Mouse (Mus musculus) cerebral cortex, adult 2 months (tissue): ENCODE measurements around the gene Cby1.

Experiments
- WGBS: fragments of 180-500 bp; shearing (Covaris S2); methylation state at CpG from one replicate; pipeline ENCODE4 v1.1.7; 2018; 5-methylcytosine and 5-hydroxymethylcytosine counted together

The Cby1 gene

DNA sequence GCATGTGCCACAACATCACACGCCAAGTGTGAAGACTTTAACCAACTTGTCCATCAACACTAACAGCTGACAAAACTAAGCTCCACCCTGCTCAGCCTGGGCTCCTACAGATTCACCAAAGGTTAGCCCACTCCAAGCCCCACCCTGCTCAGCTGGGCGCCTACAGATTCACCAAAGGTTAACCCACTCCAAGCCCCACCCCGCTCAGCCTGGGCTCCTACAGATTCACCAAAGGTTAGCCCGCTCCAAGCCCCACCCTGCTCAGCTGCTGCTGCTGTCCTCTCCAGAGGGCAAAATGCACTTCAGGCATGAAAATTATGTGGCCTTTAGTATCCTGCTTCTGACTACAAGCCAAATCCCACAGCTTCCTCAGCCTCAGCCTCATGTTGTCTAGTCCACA is 23.0 kb downstream of the Cby1 start:
- 85% methylated on average over 4 of the region's 4 CpGs for WGBS

DNA sequence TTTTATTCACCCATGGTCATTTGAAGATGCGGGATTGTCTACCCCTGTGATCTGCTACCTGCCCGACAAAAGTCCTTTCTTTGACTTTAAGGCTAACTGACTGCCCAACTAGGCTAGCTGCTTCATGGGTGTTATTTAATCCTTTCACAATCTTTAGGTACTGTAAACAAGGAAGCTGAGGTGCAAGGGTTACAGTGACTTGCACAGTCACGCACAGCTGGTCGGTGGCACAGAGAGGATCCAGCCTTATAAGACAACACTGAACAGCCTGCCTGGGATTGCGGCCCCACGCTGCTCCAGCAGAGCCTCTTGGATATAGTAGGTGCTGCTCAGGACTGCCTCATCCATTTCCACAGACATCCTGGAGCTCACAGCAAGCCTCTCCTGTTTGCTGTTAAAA is 24.1 kb downstream of the Cby1 start:
- 55% methylated on average over 6 of the region's 6 CpGs for WGBS

DNA sequence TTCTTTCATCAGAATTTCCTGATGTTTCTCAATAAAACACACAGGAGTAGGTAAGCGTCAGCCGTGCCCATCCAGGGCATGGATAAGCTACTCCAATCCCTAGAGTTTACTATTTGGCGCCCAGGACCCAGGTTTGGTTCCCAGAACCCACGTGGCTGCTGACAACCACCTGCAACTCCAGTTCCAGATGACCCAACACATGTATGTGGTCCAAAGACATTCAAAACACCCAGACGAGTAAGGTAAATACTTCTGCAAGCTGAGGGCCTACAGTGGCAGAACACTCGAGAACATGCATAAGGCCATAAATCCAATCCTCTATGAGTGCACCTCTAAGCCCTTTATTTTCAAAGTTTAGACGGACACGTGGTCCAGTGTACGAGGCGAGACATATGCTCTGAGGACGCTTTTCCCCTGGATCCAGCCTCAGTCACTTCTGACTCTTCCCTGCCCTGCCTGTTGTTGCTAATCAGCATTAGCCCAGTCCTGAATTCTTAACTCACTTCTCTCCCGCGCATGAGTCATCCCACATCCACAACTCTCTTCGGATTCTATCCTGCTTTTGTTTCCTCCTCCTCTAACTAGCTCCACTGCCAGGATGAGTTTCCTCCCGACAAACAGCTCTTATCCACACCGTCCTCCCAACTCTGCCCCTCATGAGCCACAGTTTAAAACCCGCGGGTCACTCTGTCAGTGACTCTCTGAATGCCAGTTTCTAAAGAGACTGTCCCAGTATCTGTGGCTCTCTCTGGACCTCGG is 24.9 kb downstream of the Cby1 start:
- WGBS, result 42% methylated on average over 19 of the region's 19 CpGs

DNA sequence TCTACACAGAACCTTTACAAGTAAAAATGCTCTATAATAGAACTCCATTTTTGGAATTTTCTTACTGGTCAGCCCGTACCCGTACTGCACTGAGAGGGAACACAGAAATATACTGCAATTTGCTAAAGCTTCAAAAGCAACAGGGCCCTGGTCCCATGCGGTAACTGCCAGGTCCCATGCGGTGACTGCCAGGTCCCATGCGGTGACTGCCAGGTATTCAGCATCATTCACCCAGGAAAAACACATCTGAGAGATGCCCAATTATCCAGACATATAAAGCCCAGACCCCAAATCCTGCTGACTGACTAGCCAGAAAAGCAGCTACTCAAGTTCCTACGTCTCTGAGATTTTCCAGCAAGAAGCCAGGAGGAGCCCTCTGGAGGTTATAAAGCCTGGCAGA is 25.6 kb downstream of the Cby1 start:
- WGBS, result 30% methylated on average over 6 of the region's 6 CpGs

DNA sequence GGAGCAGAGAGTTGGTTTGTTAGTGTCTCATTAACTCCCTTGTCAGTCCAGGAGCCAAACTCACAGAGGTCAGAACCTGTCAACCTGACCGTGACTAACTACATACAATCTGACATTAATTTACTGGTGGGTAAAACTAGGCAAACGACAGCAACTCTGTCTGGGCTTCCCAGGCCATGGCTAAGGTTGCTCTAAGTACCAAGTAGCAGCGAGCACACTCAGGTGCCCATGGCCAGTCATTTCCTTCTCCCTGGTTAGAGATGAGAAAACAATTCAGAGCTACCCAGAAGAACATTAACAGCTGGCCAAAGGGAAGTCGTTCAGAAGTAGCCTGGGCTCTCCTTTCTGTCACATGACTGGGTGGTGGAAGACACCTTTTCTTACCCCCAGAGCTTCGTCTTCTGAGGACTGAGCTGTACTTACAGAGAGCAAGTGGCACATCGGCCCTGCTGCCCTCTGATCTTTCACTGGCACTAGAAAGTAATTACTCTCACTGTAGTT is 26.2 kb downstream of the Cby1 start:
- WGBS, result 18% methylated on average over 6 of the region's 6 CpGs

DNA sequence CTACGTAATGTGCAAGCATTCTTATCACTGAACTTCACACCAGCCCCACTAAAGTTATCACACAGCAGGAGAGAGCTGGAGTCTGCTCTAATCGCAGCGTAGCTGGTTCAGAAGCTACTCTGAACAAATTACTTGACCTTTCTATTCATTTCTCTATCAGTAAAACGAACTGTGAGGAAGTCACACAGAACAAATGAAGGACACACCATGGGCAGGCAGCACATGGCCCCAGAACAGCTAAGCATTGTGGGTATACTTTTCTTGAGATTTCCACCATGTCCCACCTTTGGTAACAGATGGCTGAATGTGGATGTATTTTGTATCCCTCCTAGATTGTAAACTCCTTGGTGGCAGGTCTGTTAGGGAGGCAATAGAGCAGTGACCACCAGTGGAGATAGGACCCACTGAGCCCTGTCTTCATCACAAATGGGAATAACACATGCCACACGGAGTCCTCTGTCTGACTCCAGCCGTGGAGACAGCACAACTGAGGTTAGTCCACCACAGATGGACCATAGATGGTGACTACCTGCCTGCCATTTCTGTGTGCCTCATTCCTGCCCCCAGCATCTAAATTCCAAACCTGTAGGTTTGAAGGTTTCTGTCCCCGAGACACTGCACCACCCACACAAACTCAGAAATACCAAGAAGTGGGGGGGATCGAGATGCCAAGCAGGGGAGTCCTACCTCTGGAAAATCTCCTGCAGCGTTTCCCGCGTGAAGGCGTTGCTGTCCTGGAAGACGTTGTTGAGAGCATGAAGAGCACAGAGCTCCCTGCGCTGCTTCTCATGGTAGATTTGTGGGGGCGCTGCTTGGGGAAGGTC is 27.3 kb downstream of the Cby1 start:
- 10% methylated on average over 15 of the region's 15 CpGs for WGBS

DNA sequence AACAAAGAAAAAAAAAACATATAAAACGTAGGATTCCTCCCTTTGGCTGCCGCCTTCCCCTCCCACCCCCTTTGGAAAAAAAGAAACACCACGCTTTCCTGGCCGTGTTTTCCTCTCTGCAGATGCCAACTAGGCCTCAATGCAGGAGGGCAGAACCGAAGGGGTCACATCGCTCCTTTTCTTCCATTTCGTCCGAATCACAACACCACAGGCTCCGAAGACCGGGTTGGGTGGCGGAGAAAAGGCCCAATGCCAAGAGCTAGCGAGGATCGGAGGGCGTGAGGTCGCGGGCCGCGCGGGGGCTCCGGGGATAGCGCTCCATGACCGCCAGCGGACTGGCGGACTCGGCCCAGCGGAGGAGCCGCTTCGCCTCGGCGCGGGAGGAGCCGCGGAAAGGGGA is 28.2 kb downstream of the Cby1 start:
- under 1% methylated on average over 33 of the region's 33 CpGs for WGBS

DNA sequence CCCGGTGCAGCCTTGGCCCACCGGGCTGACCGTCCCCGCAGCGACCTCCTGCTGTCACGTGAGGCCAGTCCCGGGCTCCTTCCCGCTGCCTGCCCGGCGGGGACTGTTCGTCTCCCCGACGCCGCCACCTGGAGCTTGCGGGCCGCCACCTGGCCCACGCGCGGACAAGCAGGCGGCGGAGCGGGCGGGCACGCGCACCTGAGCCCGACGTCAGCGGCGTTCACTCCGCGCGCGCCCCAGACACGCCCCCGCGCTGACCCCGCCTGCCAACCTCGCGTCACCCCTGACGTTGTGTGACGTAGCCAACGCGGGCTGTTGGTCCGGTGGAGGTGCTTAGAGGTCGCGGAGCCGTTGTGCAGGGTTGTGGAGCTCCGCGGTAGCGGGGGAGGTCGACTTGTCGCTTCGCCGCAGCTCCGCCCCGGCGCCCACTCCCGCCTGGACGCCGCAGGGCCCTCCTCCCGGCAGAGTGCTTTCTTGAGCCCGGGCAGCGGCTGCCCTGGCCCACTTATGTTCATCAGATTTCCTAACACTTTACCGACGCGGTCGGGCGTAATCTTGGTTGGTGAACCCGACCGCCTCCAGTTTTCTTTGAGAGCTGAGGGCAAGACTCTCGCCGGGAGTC is 28.8 kb downstream of the Cby1 start, which contains the start of gene Josd1:
TSS of gene Josd1 (minus strand) at position 274 of the 622 bp plus-strand sequence.
- under 1% methylated on average over 72 of the region's 72 CpGs for WGBS

DNA sequence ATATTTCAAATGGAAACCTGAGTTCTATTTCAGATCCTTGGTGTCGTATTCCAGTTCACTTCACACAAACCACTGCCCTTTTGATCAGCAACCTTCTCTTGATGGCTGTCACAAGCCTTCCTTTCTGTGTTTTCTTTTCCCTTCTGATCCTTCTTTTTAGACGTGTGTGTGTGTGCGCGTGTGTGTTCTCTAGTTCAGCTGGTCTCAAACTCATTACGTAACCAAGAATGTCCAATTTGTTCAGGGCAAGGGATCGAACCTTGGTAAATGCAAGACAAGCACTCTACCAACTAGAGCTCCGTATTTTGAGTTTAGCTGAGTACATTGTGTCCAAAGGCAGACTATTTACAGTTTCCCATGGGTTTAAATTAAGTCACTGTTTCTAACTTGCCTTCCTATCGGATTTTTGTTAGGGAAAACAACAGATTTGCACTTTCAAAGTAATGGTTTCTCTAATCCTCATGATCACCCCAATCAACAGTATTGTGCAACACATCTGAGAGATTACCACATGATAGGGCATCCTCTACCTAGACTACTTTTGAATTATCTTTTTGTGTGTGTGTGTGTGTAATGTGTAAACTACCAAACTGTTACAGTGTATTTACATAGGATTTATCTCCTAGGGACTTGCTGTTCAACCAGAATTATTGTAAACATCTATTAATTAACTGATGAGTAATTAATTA is 29.4 kb downstream of the Cby1 start:
- WGBS, result 5% methylated on average over 8 of the region's 8 CpGs

DNA sequence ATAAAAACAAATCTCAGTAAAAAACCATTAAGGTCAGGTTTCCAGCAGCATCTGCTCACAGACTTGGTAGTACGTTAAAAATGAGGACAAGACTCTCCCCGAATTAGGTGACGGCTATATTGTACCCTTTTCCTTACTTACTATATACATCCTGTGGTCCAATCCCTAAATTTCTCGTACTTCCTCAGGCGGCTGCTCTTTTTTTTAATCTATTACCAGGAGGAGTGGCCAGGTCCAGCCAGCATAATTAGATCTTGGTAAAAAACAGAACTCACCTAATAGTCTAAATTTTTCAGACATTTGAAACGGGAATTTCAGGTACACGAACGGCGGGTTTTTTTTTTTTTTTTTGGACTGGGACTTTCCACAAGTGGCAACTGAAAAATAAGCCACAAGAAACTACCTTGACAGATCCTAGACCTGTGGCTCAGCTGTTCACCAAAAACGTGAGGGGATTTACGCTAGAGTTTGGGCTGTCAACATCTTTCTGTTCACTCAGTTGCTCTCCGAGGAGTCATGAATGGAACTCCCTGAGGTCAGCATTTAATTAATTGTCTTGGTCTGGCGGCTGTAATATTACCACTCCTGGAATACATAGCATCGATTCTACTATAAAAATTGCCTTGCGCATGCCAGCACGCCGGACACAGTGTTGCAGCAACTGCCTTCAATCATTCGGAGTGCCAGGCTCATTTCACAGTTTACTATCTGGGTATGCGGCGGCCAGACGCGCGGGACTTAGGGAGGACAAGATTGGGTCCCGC is 30.8 kb downstream of the Cby1 start:
- 12% methylated on average over 24 of the region's 24 CpGs for WGBS

DNA sequence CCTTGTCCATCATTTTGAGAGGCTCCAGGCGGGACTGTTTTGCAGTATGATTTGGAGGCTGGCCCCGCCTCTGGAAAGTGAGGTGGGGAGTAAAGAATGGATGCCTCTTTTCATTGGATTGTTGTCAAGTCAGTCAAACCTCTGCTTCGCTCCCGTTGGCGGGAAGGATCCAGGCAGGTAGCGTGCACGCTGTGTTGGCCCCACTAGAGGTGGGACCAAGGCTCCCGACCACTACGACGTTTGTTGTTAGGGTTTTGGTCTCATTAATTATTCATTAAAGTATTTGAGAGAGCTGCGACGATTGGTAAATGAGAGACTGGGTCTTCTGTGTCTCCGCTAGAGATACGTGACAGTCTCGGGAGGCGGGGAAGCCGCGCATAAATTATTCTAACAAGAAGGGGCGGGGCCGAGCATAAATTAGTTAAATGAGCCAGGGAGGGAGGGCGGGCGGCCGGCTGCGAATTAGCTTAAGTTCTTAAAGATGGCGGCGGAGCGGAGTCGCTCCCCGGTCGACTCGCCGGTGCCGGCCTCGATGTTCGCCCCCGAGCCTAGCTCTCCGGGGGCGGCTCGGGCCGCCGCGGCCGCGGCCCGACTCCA is 31.5 kb downstream of the Cby1 start, which contains the start of gene Gtpbp1:
TSS of gene Gtpbp1 (plus strand) at position 420 of the 597 bp plus-strand sequence.
- under 1% methylated on average over 45 of the region's 45 CpGs for WGBS

DNA sequence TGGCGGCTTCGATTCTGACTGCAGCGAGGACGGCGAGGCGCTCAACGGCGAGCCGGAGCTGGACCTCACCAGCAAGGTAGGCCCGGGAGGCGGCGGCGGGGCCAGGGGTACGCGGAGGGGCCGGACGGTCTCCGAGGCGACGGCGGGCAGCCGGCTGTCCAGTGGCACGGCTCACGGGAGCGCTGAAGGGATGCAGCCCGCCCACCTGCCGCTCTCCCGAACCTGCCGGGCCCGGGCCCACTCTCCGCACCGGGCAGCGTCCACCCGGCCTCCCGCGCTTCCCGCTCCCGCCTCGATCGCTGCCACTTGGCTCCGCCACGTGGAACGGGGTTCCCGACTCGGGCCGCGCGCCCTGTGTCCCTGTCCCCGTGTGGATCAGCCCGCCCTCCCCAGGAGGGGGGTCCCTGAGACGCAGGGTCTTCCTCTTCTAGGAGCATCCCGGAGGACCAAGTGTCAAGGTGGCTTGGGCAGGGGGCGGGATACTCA is 32.1 kb downstream of the Cby1 start:
- under 1% methylated on average over 53 of the region's 53 CpGs for WGBS

DNA sequence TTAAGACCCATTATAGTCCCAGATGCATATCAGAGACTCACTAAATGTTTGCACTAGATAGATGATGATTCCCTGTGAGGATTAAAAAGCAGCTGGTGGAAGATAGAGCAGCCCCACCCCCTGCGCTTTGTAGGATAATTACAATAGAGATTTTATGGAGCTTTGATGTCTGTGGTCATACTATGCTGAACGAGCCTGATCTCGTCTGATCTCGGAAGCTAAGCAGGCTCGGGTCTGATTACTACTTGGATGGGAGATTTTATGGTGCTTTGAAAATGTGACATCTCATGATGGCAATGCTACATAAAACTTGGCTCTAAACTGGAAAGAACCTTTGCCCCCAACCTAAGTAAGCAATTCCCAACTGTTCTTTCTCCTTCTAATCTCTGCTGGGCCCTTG is 33.3 kb downstream of the Cby1 start:
- WGBS, result 77% methylated on average over 5 of the region's 5 CpGs

DNA sequence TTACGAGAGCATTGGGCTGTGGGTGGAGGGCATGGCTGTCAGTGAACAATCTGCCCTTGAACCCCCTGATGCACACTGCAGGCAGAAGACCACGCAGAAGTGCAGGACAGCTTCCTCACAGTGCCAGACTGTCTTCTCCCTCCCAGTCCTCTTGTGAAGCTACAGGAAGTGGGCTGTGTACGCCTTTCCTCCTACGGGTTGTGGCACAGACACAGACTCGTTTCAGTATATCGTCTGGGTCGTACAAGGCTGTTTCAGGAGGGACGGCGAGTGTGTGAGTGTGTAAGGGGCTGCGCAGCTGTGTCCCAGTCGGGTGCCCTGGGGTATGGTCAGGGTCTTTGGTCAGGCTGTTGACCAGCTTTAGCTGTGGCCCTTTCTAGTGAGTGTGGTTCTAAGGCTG is 34.7 kb downstream of the Cby1 start:
- 37% methylated on average over 11 of the region's 11 CpGs for WGBS

DNA sequence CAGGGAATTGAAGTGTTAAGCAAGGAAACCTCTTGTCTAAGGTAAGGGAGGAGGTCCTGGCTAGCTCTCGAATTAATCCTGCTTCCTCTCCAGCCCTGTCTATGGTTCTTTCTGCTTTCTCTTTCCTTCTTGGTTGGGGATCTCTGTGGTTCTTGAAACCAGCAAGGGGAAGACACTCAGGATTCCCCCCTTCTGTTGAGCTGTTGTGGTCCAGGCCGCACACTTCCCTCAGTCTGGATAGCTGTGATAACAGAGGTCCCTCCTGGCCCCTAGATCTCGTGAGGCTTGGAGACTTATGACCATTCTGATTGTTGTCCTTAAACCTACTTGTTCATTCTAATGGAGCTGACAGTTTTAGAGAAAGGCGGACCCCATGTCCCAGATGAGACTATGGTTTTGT is 35.5 kb downstream of the Cby1 start:
- 91% methylated on average over 4 of the region's 4 CpGs for WGBS

DNA sequence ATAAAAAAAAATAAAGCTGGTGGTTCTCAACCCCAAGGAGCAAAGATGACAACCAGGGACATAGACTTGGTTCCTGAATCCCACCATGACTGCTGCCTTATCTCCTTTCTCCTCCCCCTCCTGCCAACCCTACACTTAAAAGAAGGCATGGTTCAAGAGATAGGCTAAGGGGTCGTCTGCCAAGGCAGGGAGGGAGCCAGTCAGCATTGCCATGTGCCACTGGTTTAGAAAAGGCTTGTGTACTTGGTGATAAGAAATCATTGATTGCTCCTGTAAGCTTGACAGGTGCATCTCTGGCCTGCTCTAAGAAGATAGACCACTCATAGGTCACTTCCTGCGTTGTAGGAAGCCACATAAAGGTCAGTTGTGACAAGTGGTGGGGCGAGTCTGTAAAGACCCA is 36.5 kb downstream of the Cby1 start:
- 85% methylated on average over 3 of the region's 3 CpGs for WGBS

DNA sequence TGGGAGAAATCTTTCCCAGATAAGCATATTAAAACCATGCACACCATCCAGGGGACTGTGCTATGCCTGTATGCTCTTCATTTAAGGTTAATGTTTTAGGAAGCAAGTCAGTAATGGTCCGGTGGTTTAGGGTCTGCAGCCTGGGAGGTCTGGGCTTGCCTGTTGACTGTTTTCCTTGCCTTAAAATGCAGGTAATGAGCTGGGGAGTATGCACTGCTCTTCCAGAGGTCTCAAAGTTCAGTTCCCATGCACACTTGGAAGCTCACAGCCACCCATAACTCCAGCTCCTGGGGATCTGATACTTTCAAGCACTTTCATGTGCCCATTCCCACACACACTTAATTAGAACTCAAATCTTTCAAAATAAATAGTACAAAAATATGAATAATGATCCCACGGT is 37.5 kb downstream of the Cby1 start:
- WGBS, result 95% methylated on average over 2 of the region's 2 CpGs

DNA sequence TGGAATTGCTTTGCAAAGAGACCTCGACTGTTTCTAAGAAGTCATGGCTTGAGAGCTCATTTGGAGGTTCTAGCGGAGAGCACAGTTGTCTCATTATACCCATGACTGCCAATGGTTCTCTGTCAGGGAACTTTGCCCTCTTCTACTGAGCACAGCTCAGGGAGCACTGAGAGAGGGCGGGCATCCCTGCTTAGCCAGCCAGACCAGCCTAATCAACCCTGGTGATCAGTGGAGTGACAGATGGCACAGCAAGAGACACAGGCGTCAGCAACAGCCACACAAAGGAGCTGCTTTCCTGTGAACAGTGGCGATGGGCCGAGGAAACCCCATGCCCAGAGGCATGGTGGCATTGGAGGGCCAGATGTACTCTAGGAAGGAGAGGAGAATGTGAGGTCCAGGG is 38.0 kb downstream of the Cby1 start:
- 67% methylated on average over 6 of the region's 6 CpGs for WGBS

DNA sequence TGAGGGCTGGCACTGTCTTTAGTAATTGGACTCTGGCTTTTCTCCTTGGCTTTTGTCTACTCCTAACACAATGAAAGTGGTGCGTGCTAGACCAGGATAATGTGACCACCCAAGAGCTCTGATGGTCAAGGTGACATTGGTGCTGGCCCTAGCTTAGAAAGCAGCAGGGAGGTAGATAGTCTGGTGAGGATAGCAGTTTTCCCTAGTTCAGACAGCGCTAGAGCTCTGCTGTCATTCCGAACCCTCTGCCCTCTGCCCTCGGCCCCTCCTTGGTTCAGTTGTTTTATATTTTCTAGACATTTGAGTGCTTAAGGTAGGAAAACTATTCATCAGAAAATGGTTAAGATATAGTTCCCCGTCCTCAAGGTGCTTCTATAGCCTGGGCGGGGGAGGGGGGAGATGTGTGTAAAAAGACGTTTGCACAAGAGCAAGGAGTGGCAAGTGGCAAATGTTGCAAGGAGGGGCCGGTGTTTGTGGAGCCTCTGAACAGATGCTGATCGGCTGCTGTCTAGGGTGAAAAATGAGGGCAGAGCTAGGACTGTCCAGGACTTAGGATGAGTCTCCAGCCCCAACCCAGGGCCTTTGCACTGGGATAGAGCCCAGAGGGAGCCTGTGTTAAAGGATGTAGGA is 38.7 kb downstream of the Cby1 start:
- 84% methylated on average over 9 of the region's 9 CpGs for WGBS
